Mouse (Mus musculus): Measurements from ENCODE around the gene Muc4.

Gene Muc4

GRCm38 (mm10) chr16:32735586-32735985, at the start of gene Muc4:
TSS of gene Muc4 (plus strand) at chr16:32735886.
- no peak for ATAC-seq (ENCODE audit: insufficient number of reproducible peaks, low FRiP score, low TSS enrichment)

- no peak for ATAC-seq (ENCODE audit: insufficient number of reproducible peaks, low FRiP score, low TSS enrichment)
Measured at GRCm38 (mm10) chr16:32685998-32686397, 49.7 kb upstream of the Muc4 start.

- no peak for ATAC-seq (ENCODE audit: insufficient number of reproducible peaks, low FRiP score, low TSS enrichment)
Measured at GRCm38 (mm10) chr16:32687221-32687620, 48.5 kb upstream of the Muc4 start.

- no peak for ATAC-seq (ENCODE audit: insufficient number of reproducible peaks, low FRiP score, low TSS enrichment)
Measured at GRCm38 (mm10) chr16:32688770-32689169, 46.9 kb upstream of the Muc4 start.

- peak; percentile 68 for ATAC-seq (ENCODE audit: insufficient number of reproducible peaks, low FRiP score, low TSS enrichment)
Measured at GRCm38 (mm10) chr16:32689501-32689900, 46.2 kb upstream of the Muc4 start.

GRCm38 (mm10) chr16:32696841-32697464, 38.7 kb upstream of the Muc4 start:
- no peak; the same call in 1 of the 2 replicates for ATAC-seq (ENCODE audit: insufficient number of reproducible peaks, low FRiP score, low TSS enrichment)

GRCm38 (mm10) chr16:32697665-32698446, 37.8 kb upstream of the Muc4 start:
- ATAC-seq (ENCODE audit: insufficient number of reproducible peaks, low FRiP score, low TSS enrichment) = no peak

GRCm38 (mm10) chr16:32698550-32698949, 37.1 kb upstream of the Muc4 start:
- ATAC-seq (ENCODE audit: insufficient number of reproducible peaks, low FRiP score, low TSS enrichment) = no peak

GRCm38 (mm10) chr16:32703312-32703912, 32.3 kb upstream of the Muc4 start:
- ATAC-seq (ENCODE audit: insufficient number of reproducible peaks, low FRiP score, low TSS enrichment) = no peak

- ATAC-seq (ENCODE audit: insufficient number of reproducible peaks, low FRiP score, low TSS enrichment) = no peak
Measured at GRCm38 (mm10) chr16:32705606-32706005, 30.1 kb upstream of the Muc4 start.

GRCm38 (mm10) chr16:32707111-32707823, 28.4 kb upstream of the Muc4 start:
- ATAC-seq (ENCODE audit: insufficient number of reproducible peaks, low FRiP score, low TSS enrichment) = 0 out of 2 replicates have a peak, but pooled peaks have one; percentile 49

GRCm38 (mm10) chr16:32707824-32708456, 27.7 kb upstream of the Muc4 start:
- ATAC-seq (ENCODE audit: insufficient number of reproducible peaks, low FRiP score, low TSS enrichment) = no peak

GRCm38 (mm10) chr16:32708457-32709033, 27.1 kb upstream of the Muc4 start:
- no peak for ATAC-seq (ENCODE audit: insufficient number of reproducible peaks, low FRiP score, low TSS enrichment)

- no peak for ATAC-seq (ENCODE audit: insufficient number of reproducible peaks, low FRiP score, low TSS enrichment)
Measured at GRCm38 (mm10) chr16:32709116-32709515, 26.6 kb upstream of the Muc4 start.

GRCm38 (mm10) chr16:32710426-32711070, 25.1 kb upstream of the Muc4 start:
- ATAC-seq (ENCODE audit: insufficient number of reproducible peaks, low FRiP score, low TSS enrichment) = no peak

- no peak for ATAC-seq (ENCODE audit: insufficient number of reproducible peaks, low FRiP score, low TSS enrichment)
Measured at GRCm38 (mm10) chr16:32712202-32712601, 23.5 kb upstream of the Muc4 start.

- no peak for ATAC-seq (ENCODE audit: insufficient number of reproducible peaks, low FRiP score, low TSS enrichment)
Measured at GRCm38 (mm10) chr16:32713556-32713955, 22.1 kb upstream of the Muc4 start.

- ATAC-seq (ENCODE audit: insufficient number of reproducible peaks, low FRiP score, low TSS enrichment) = no peak
Measured at GRCm38 (mm10) chr16:32715364-32715763, 20.3 kb upstream of the Muc4 start.

- no peak for ATAC-seq (ENCODE audit: insufficient number of reproducible peaks, low FRiP score, low TSS enrichment)
Measured at GRCm38 (mm10) chr16:32723163-32723562, 12.5 kb upstream of the Muc4 start.
